Mouse (Mus musculus): ENCODE measurements around the gene Pde3a.

Pde3a gene

DNA sequence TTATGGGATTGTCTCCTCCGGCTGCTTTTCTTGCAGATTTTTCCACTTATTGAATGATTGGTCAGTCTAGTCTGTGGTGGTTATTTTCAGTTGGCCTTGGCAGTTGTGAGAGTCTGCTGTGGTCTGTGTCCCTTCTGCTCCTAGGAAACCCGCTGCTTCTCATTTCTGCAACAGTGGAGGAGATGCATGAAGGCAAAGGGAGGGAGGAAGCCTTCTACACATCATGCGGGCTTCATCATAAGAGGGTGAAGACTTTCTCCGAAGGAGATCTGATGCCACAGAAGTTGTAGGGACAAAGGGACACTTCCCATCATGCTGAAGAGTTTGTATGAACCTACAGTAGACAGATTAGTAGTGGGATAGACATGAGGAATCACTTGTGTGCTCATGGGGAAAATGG lies 16.2 kb downstream of the Pde3a start:
- no peak for DNase-seq (ENCODE audit: low read depth, low spot score)

DNA sequence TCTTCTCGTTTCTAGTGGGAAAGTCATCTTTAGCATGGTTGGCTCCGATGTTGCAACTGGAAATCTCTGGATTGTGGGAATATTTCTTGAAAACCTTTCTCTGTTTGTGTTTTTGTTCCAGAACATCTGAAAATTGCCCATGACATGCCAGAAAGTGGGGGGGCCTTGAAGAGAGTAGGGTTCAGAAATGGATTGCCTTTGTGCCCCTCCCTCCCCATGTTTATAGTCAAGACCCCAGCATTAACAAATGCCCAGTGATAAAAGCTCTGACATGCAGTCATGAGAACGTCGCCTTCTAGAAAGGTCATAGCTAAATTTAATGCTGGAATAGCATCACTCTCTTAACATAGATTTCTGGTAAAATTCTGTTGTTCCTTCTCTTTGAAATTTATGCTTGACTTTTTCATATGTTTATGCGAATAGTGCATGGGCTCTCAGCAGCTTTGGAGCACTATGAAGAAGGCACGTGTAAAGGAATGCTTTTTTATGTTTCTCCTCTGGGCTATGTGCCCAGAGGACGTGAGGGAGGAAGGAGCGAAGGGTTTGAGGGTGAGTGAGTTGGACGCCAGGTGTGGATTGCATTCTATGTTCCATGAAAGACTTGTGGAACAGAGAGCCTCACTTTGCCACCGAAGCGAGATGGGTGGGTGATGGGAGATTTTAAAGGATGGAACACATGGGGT lies 19.0 kb downstream of the Pde3a start:
- no peak for DNase-seq (ENCODE audit: low read depth, low spot score)

DNA sequence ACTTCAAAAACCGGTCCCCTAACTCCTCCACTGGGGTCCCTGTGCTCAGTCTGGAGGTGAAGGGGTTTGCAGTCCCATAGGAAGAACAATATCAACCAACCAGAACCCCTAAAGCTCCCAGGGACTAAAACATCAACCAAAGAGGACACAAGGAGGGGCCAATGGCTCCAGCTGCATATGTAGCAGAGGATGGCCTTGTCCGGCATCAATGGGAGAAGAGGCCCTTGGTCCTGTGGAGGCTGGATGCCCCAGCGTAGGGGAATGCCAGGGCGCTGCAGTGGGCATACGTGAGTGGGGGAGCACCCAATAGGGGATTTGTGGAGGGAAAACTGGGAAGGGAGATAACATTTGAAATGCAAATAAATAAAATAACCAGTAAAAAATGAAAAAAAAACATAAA lies 19.8 kb downstream of the Pde3a start:
- no peak for DNase-seq (ENCODE audit: low read depth, low spot score)

GRCm38 (mm10) chr6:141271133-141271532 lies 22.1 kb downstream of the Pde3a start:
- DNase-seq (ENCODE audit: low read depth, low spot score), result no peak

GRCm38 (mm10) chr6:141271579-141271978 lies 22.5 kb downstream of the Pde3a start:
- no peak for DNase-seq (ENCODE audit: low read depth, low spot score)

DNA sequence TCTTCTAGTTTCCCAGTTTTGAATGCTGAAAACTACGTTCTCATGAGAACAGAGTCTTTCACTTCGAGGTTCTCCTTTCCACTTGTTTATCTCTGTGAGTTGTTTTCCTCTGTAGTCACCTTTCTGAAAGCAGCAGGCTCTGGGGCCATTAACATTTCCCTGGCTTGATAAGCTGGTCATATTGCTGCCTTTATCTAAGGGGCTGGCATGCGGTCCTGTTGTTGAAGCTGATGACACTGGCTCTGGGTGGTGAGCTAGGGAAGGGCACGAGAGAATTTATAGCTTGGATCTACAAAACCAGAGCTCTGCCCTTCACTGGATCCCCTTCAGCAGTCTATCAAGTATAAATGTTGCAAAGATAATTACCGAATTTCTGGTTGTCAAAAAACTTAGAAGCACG lies 24.6 kb downstream of the Pde3a start:
- DNase-seq (ENCODE audit: low read depth, low spot score), result no peak

GRCm38 (mm10) chr6:141281685-141282084 lies 32.6 kb downstream of the Pde3a start:
- no peak for DNase-seq (ENCODE audit: low read depth, low spot score)

GRCm38 (mm10) chr6:141282796-141283195 lies 33.7 kb downstream of the Pde3a start:
- no peak for DNase-seq (ENCODE audit: low read depth, low spot score)

DNA sequence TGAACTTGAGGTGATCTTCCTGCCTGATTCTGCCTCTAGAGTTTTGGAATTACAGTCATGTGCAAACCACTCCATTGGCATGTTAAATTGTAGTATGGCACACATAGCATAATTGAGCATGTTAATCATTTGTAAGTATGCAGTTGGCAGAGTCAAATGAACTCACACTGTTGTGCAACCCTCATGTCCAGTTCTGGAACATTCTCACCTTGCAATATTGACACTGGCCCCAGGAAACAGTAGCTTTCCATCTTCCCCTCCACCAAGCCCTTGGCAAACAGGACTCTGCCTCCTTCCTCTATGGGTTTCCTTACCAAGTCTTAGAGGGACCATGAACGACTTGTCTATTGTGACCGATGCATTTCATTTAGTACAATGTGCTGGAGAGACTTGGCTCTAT lies 42.1 kb downstream of the Pde3a start:
- DNase-seq (ENCODE audit: low read depth, low spot score), result no peak

GRCm38 (mm10) chr6:141292826-141293459 lies 43.9 kb downstream of the Pde3a start:
- DNase-seq (ENCODE audit: low read depth, low spot score), result no peak

GRCm38 (mm10) chr6:141293460-141293853 lies 44.4 kb downstream of the Pde3a start:
- DNase-seq (ENCODE audit: low read depth, low spot score), result no peak

DNA sequence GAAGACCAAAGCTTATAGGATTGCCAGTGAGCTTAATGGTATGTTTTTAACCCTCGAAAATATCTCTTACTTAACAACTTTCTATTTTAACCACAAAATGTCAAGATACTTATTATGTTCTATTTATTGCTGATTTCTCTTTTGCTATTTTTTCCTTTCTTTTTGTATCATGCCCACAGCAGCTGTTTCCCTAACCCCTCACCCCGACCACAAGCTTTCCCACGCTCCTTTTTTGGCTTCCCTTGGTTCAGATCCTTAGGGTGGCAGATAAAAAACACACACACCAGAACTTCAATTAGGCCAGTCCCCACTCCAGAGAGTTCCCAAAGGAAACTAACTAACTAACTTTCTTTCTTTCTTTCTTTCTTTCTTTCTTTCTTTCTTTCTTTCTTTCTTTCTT lies 46.2 kb downstream of the Pde3a start:
- no peak for DNase-seq (ENCODE audit: low read depth, low spot score)

DNA sequence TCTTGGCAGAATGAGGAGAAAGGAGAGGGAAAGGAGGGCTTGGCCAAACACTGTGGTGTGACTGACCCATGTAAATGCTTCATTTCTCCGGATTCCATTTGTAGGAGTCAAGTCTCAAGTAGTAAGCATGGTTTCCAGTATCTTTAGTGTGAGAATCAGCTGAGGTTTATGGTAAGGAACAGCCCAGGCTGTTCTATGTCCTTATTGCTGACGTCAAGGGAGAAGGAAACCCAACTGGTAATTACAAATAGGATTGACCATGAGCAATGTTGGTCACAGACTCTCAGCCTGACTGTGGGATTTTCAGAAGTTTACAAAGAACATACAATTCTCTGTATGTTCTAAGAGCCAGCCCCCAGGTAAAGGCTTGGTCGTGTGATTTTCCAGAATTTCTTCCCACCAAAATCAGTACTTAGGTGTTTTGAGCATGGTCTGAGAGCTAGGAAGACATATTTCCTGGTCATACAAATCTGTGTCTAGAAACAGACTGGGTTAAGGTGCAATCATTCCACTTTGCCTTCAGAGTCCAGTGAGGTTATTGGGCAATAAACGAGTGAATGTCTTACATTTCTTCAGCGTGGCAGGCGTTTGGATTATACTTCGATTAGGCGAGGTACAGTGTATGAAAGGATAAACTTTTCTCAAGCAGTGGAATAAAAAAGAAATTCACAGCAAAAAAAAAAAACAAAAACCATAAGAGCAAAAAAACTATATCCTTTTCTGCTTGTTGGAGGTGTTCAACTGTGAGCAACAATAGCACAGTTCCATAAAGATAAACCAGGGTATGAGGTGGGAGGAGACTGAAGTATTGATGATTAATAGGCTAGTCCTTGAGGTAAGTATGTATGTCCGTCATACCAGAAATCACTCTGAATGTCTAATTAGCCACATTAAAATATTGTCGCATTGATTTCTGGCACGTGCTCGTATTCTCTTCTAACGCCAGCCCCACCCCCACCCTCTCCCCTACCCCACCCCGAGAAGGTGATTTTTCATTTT lies 53.0 kb downstream of the Pde3a start:
- no peak for DNase-seq (ENCODE audit: low read depth, low spot score)

GRCm38 (mm10) chr6:141302842-141303241 lies 53.8 kb downstream of the Pde3a start:
- DNase-seq (ENCODE audit: low read depth, low spot score), result no peak

GRCm38 (mm10) chr6:141307326-141307725 lies 58.3 kb downstream of the Pde3a start:
- DNase-seq (ENCODE audit: low read depth, low spot score), result no peak

GRCm38 (mm10) chr6:141308451-141308850 lies 59.4 kb downstream of the Pde3a start:
- DNase-seq (ENCODE audit: low read depth, low spot score), result no peak

DNA sequence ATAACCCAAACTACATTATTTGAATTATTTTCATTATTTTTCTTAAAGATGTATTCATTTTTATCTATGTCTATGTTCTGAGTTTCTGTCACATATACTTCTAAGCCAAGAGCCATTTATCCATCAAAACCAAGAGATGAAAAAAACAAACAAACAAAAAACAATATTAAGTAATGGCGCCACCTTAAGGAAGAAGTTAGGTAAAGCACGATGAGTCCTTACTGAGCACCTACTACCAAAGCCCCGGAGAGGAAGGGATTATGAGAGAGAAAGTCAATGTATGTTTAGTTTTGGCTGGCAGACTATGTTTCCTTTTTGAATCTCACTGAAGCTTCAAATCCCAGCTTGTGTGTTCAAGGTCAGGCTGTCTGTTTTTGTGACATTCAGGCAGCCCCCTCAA lies 60.8 kb downstream of the Pde3a start:
- DNase-seq (ENCODE audit: low read depth, low spot score), result no peak

- no peak for DNase-seq (ENCODE audit: low read depth, low spot score)
Observed at GRCm38 (mm10) chr6:141310351-141310750, 61.3 kb downstream of the Pde3a start.

DNA sequence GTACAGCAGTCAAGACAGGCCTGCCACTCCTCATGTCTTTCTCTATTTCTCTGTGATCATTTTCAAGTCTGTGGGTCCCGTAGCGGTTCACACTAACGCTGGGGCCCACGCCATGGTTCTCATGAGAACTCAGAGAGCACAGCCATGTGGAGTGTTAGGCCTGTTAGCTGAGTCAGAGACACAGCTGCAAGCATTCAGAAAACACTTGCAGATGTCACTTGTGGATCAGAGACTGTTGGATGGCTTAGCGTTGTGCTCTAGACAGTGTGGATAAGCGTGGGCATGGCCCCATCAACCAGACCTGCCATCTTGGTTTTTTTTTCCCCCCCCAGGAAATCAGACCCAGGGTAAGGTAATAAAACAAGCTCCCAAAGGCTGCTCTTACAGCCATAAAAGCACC lies 62.5 kb downstream of the Pde3a start:
- no peak for DNase-seq (ENCODE audit: low read depth, low spot score)

DNA sequence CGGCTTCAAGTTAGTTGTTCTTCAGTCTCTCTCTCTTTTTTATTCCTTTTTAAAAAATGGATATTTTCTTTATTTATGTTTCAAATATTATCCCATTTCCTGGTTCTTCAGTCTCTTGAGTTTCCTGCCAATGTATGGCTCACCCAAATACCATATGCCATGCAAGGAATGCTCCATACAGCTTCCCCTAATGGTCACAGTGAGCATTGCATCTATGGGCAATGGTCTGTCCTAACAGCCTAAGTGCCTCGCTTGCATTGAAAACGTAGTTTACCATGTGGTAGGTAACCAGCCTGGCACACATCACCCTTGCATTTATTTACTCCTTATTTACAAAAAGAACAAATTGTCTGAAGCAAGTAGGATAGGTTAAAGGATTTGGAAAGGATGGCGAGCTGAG lies 64.0 kb downstream of the Pde3a start:
- no peak for DNase-seq (ENCODE audit: low read depth, low spot score)

DNA sequence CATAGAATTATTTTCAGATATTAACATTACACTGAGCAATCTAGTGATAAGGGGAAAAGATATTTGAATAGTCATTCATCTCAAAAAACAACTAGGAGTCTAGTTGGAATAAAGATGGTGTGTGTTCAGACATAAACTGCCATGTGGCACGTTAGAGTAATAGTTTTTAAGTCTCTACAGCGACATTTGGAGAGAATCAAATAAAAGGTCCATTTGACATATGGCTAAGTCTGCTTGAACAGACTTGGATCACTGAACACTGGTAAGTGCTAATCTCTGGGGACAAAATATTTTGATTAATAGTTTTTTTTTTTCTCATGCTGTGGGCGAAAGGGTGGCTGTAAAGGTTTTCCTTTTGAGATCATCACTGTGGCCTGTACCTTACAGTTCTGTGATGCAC lies 69.4 kb downstream of the Pde3a start:
- no peak for DNase-seq (ENCODE audit: low read depth, low spot score)

GRCm38 (mm10) chr6:141321253-141321652 lies 72.2 kb downstream of the Pde3a start:
- no peak for DNase-seq (ENCODE audit: low read depth, low spot score)

Data from forelimb bud, embryonic 11.5 days (tissue).